Mouse (Mus musculus) neutrophil, adult 59 days (primary cell): ENCODE results near the gene Taar7a. TPM values are rescaled to one million over a fixed set of nuclear protein-coding genes. Genes with fewer than 3 reads are reported as not detected.

Source experiments
- total RNA-seq, 2 experiments: library from RNA; stranded (reverse); gene quantifications; 1 replicate in 1 of 2; 2 replicates in 1 of 2; pipeline ENCODE4 v1.2.4; 2023

Gene Taar7a
- total RNA-seq = not detected

GRCm38 (mm10) chr10:23993381-23993780 is at the start of gene Taar7a:
Gene Taar7a, minus strand, starts transcription at chr10:23993481.

GRCm38 (mm10) chr10:24037314-24037713 is 44.0 kb upstream of the Taar7a start, which contains the start of gene Taar7e:
Gene Taar7e, plus strand, starts transcription at chr10:24037614.

GRCm38 (mm10) chr10:24026922-24027321 is 33.6 kb upstream of the Taar7a start, which contains the start of gene Taar7d:
Gene Taar7d, plus strand, starts transcription at chr10:24027222.

GRCm38 (mm10) chr10:23999639-24000038 is 6.4 kb upstream of the Taar7a start, which contains the start of gene Taar7b:
Gene Taar7b, plus strand, starts transcription at chr10:23999939.

GRCm38 (mm10) chr10:23985546-23985945 is 7.7 kb downstream of the Taar7a start, which contains the start of gene Taar6:
Gene Taar6, minus strand, starts transcription at chr10:23985646.

GRCm38 (mm10) chr10:23970656-23971165 is 22.6 kb downstream of the Taar7a start, which contains the start of gene Taar5:
Gene Taar5, plus strand, starts transcription at chr10:23970706.

GRCm38 (mm10) chr10:23960444-23960915 is 32.8 kb downstream of the Taar7a start, which contains the start of gene Taar4:
Gene Taar4, plus strand, starts transcription at chr10:23960494.

GRCm38 (mm10) chr10:23949508-23950005 is 43.7 kb downstream of the Taar7a start, which contains the start of gene Taar3:
Gene Taar3, plus strand, starts transcription at chr10:23949558.

Other genes starting within 250 kb of the Taar7a start
- gene Rps12, start 206.2 kb downstream of the Taar7a start, total RNA-seq = 100 to 1,000 TPM; 279 to 602 TPM
- gene Slc18b1, start 196.5 kb downstream of the Taar7a start, total RNA-seq = under 1 TPM; 0.11 to 0.13 TPM
- 10 to 100 TPM; 46.2 to 52.7 TPM for gene Vnn3, start 142.0 kb downstream of the Taar7a start, total RNA-seq
- under 1 TPM in 1 of 2 experiments, not detected in 1; 0.22 TPM for gene Vnn1, start 98.8 kb downstream of the Taar7a start, total RNA-seq
- not detected for gene Taar1, start 73.1 kb downstream of the Taar7a start, total RNA-seq
- not detected for gene Taar2, start 54.9 kb downstream of the Taar7a start, total RNA-seq
- gene Taar3, start 43.9 kb downstream of the Taar7a start, total RNA-seq = not detected
- gene Taar4, start 33.0 kb downstream of the Taar7a start, total RNA-seq = not detected
- not detected for gene Taar5, start 22.8 kb downstream of the Taar7a start, total RNA-seq
- gene Taar6, start 7.8 kb downstream of the Taar7a start, total RNA-seq = not detected
- gene Taar7b, start 6.5 kb upstream of the Taar7a start, total RNA-seq = not detected
- not detected for gene Taar7d, start 33.7 kb upstream of the Taar7a start, total RNA-seq
- gene Taar7e, start 44.1 kb upstream of the Taar7a start, total RNA-seq = not detected
- gene Taar7f, start 56.0 kb upstream of the Taar7a start, total RNA-seq = not detected
- not detected for gene Taar8a, start 83.0 kb upstream of the Taar7a start, total RNA-seq
- gene Taar8b, start 98.8 kb upstream of the Taar7a start, total RNA-seq = not detected
- gene Taar8c, start 108.4 kb upstream of the Taar7a start, total RNA-seq = not detected
- gene Taar9, start 116.1 kb upstream of the Taar7a start, total RNA-seq = not detected
- gene Stx7, start 155.8 kb upstream of the Taar7a start, total RNA-seq = 100 to 1,000 TPM; 103 to 104 TPM
- gene Moxd1, start 230.0 kb upstream of the Taar7a start, total RNA-seq = not detected